Mouse (Mus musculus) liver, embryonic 11.5 days (tissue): ENCODE measurements around the gene Best2. TPM values are rescaled to one million over a fixed set of nuclear protein-coding genes. Genes with fewer than 3 reads are reported as not detected.

Experiments
- ATAC-seq: fragments of 200-750 bp; cut with Nextera tagmentation; replicated peaks from 2 replicates; pipeline ENCODE4 v1.8.0; 2017; ENCODE audit warnings: moderate number of reproducible peaks, mild to moderate bottlenecking, moderate TSS enrichment, moderate library complexity; ENCODE audit not compliant: low FRiP score
- DNase-seq: peaks from one replicate; pipeline ENCODE4 v3.0.0-alpha.2; 2017; ENCODE audit warnings: low spot score
- H3K27ac ChIP-seq: fragments of 300-500 bp; sonication (generic); 2 replicates; pipeline ENCODE4 v1.5.1; 2014; ENCODE audit warnings: mild to moderate bottlenecking, low read depth, low read length, control low read depth
- H3K27me3 ChIP-seq: fragments of 300-500 bp; sonication (generic); replicated peaks from 2 replicates; pipeline ENCODE4 v1.6.1; 2014; ENCODE audit warnings: low read length, mixed read lengths; ENCODE audit not compliant: control insufficient read depth, insufficient read depth
- H3K36me3 ChIP-seq: fragments of 300-500 bp; sonication (generic); 2 replicates; pipeline ENCODE4 v1.6.1; 2014; ENCODE audit warnings: mild to moderate bottlenecking, low read length, moderate library complexity, mixed read lengths; ENCODE audit not compliant: control insufficient read depth, insufficient read depth
- H3K4me1 ChIP-seq: fragments of 300-500 bp; sonication (generic); replicated peaks from 2 replicates; pipeline ENCODE4 v1.6.1; 2014; ENCODE audit warnings: low read length, mixed read lengths; ENCODE audit not compliant: control insufficient read depth, insufficient read depth
- H3K4me2 ChIP-seq: fragments of 300-500 bp; sonication (generic); 2 replicates; pipeline ENCODE4 v1.6.1; 2014; ENCODE audit warnings: mild to moderate bottlenecking, control low read depth, moderate library complexity
- H3K4me3 ChIP-seq: fragments of 300-500 bp; sonication (generic); 2 replicates; pipeline ENCODE4 v1.5.1; 2014; ENCODE audit warnings: low read depth, low read length, control low read depth
- H3K9ac ChIP-seq: fragments of 300-500 bp; sonication (generic); 2 replicates; pipeline ENCODE4 v1.6.1; 2014; ENCODE audit warnings: low read depth, low read length, control low read depth
- H3K9me3 ChIP-seq: fragments of 300-500 bp; sonication (generic); 2 replicates; pipeline ENCODE4 v1.6.1; 2016; ENCODE audit warnings: low read length, inconsistent platforms, mixed read lengths; ENCODE audit not compliant: control insufficient read depth
- WGBS: fragments of 180-500 bp; shearing (Covaris S2); extraction: QIAGEN DNeasy Blood & Tissue Kit; methylation state at CpG from one replicate; pipeline ENCODE4 v1.1.7; 2014; 5-methylcytosine and 5-hydroxymethylcytosine counted together
- polyA plus RNA-seq: library from polyadenylated mRNA; unstranded; fragments of >200 nt; fragmentation: Nextera tagmentation; extraction: Ambion mirVana; gene quantifications from 2 replicates; pipeline ENCODE4 v1.2.1, GENCODE M21; 2014

The Best2 gene
- polyA plus RNA-seq, 1 experiment from 2014 or later: not detected

- 43% methylated on average over 3 of the region's 3 CpGs for WGBS
- 0 out of 2 replicates have a peak overlapping the region, but pooled peaks have one; percentile 17 for H3K27ac ChIP-seq
Measured at GRCm38 (mm10) chr8:84982499-84983011, 31.8 kb downstream of the Best2 start.

GRCm38 (mm10) chr8:84981644-84982498 is 32.5 kb downstream of the Best2 start:
- Histone ChIP-seq H3K4me3 (no peak overlapping the region), H3K9ac (no peak overlapping the region), H3K36me3 (no peaks in the 10 kb centered on the region), H3K27me3 (no peaks in the 10 kb centered on the region), H3K4me2 (peak overlapping the region; percentile 0; the same call in 1 of the 2 replicates), H3K9me3 (no peaks in the 10 kb centered on the region), H3K4me1 (peaks cover 72% of the 10 kb centered on the region), H3K27ac (no peak overlapping the region)
- WGBS: 68% methylated on average over 15 of the region's 15 CpGs
- DNase-seq: no peak
- ATAC-seq: no peak

More at GRCm38 (mm10) chr8:84982499-84983011, 31.8 kb downstream of the Best2 start:
- peaks cover 70% of the 10 kb centered on the region for H3K4me1 ChIP-seq
- H3K4me3 ChIP-seq: no peak overlapping the region
- DNase-seq (no peak), ATAC-seq (no peak)
- H3K9me3 ChIP-seq: no peaks in the 10 kb centered on the region
- no peaks in the 10 kb centered on the region for H3K36me3 ChIP-seq
- H3K4me2 ChIP-seq: peak overlapping the region; percentile 0; the same call in 1 of the 2 replicates
- no peaks in the 10 kb centered on the region for H3K27me3 ChIP-seq
- no peak overlapping the region for H3K9ac ChIP-seq

DNA sequence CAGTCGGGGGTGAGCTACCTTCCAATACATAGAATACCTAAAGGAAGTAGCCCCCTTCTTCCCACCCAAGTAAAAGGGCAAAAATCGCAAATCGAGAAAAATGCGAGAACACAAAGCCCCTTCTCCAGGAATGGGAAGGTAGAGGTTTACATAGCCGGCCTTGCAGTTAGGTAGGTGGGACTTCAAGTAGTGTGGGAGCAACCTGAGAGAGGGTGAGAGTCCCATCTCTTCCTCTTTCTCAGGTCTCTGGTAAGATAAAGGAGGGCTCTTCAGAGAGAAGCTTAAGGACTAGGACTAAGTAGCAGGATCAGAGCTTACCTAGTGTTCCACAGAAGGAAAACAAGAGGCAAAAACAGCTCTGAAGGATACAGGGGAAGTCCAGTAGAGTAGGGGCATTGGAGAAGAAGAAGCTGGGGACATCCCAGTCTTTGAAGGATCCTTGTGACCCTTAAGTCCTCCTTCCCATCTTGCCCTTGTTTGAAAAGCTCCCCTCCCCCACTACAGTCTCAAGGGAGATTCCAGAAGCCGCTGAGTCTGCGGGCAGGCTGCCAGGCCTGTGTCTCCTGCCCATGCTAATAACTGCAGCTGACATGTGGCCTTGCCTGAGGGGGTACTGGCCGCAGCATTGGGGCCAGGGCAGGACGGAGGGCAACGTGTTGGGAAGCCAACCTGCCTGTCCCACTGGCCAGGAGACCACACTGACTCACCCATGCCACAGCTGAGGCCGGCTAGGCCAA is 33.5 kb downstream of the Best2 start:
- ATAC-seq (no peak), DNase-seq (no peak)
- Histone ChIP-seq H3K9me3 (no peaks in the 10 kb centered on the region), H3K4me2 (peak overlapping the region; percentile 99), H3K27me3 (no peaks in the 10 kb centered on the region), H3K4me3 (peak overlapping the region; percentile 78; the same call in 1 of the 2 replicates), H3K36me3 (no peaks in the 10 kb centered on the region), H3K4me1 (peaks cover 68% of the 10 kb centered on the region), H3K9ac (peak overlapping the region; percentile 17), H3K27ac (peak overlapping the region; percentile 59; the same call in 1 of the 2 replicates)
- WGBS: 47% methylated on average over 11 of the region's 11 CpGs

- H3K9me3 ChIP-seq: no peaks in the 10 kb centered on the region
- peak overlapping the region; percentile 59 for H3K27ac ChIP-seq
- peaks cover 70% of the 10 kb centered on the region for H3K4me1 ChIP-seq
- peak overlapping the region; percentile 62 for H3K9ac ChIP-seq
- H3K27me3 ChIP-seq: no peaks in the 10 kb centered on the region
- H3K4me2 ChIP-seq: peak overlapping the region; percentile 99
- peak; percentile 90 for DNase-seq
- peak; percentile 53 for ATAC-seq
- 2% methylated on average over 42 of the region's 42 CpGs for WGBS
- H3K36me3 ChIP-seq: peaks cover 4% of the 10 kb centered on the region; the same call in 1 of the 2 replicates
- H3K4me3 ChIP-seq: peak overlapping the region; percentile 78
Measured at GRCm38 (mm10) chr8:84979599-84980421, 34.5 kb downstream of the Best2 start.

GRCm38 (mm10) chr8:84978248-84978940 is 35.9 kb downstream of the Best2 start, which contains the start of gene Junb:
TSS of gene Junb (minus strand) at chr8:84978718.
- Histone ChIP-seq H3K9ac (peak within 1 kb of the TSS; percentile 86), H3K9me3 (no peaks in the 10 kb centered on the region), H3K27me3 (no peaks in the 10 kb centered on the region), H3K4me3 (peak within 1 kb of the TSS; percentile 78), H3K36me3 (peaks cover 16% of the 10 kb centered on the region; the same call in 1 of the 2 replicates), H3K4me1 (peaks cover 62% of the 10 kb centered on the region), H3K27ac (peak within 1 kb of the TSS; percentile 96), H3K4me2 (peak within 1 kb of the TSS; percentile 99)
- ATAC-seq: peak; percentile 57
- peak; percentile 92 for DNase-seq
- WGBS: under 1% methylated on average over 63 of the region's 63 CpGs

- Histone ChIP-seq H3K4me1 (peaks cover 64% of the 10 kb centered on the region), H3K4me2 (peak overlapping the region; percentile 99), H3K9ac (peak overlapping the region; percentile 86), H3K4me3 (peak overlapping the region; percentile 78), H3K27ac (peak overlapping the region; percentile 96), H3K9me3 (no peaks in the 10 kb centered on the region), H3K27me3 (no peaks in the 10 kb centered on the region), H3K36me3 (peaks cover 22% of the 10 kb centered on the region; the same call in 1 of the 2 replicates)
- DNase-seq: peak; percentile 79
- under 1% methylated on average over 70 of the region's 70 CpGs for WGBS
- no peak for ATAC-seq
Measured at GRCm38 (mm10) chr8:84977435-84978247, 36.7 kb downstream of the Best2 start.

DNA sequence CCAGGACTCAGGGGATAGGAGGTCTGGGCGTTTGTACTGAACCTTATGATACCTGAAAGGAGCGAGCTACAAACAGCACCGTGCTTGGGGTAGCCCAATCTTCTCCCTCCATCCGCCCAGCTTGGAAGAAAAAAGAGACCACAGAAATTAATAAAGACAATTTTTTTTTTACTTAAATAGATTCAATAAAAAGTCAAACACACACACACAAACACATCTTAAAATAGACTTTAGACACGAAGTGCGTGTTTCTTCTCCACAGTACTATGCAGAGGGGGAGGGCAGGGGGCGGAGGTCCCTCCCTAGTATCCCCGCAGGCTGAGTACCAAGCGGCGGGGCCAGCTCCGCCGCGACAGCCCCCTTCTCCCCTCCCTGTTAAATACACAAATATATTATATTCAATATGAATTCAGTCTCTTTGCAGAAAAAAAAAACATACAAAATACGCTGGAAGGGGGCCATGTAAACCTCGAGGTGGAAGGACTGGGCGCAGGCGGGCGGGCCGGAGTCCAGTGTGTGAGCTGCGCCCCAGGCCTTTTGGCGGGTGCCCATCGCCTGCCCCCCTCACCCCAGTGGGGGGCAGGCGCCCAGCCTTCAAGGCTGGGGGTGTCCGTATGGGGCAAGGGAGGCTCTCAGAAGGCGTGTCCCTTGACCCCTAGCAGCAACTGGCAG is 37.4 kb downstream of the Best2 start:
- Histone ChIP-seq H3K27me3 (no peaks in the 10 kb centered on the region), H3K27ac (peak overlapping the region; percentile 96), H3K9me3 (no peaks in the 10 kb centered on the region), H3K4me2 (peak overlapping the region; percentile 99), H3K9ac (peak overlapping the region; percentile 86), H3K36me3 (peaks cover 26% of the 10 kb centered on the region; the same call in 1 of the 2 replicates), H3K4me3 (peak overlapping the region; percentile 78), H3K4me1 (peaks cover 63% of the 10 kb centered on the region)
- ATAC-seq (no peak), DNase-seq (peak; percentile 49)
- 2% methylated on average over 25 of the region's 25 CpGs for WGBS
